ENCODE assay signal across 18 mouse cellular contexts in the genomic region with DNA sequence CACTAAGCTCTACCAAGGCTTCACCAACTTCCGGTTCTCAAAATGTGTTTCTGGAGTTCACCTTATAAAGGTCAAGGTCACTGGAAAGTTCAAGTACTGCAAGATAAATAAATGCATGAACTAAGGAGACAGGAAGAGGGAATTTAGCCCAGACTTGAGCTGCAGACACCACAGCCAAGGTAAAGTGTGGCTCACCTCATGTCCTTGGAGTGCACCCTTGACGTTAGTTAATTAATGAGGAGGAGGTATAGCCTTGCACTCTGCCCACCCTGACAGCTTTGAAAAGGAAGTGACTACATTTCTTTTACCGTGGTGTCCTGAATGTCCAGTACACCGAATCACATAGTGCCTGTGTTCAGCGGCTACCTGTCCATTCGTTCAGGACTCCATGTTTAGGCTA.
"Had no signal": no experiment of that assay in that cellular context is flagged by ENCODE, and none has a peak within 500 bp of the region (broad histone marks: within the 10 kb centered on the region; RNA-seq: fewer than 3 reads in every experiment).

No protein-coding gene starts in this region.

- ATAC-seq: midbrain, embryonic 13.5 days; midbrain, embryonic 16.5 days had no signal

- DNase-seq: lung, adult 18-20 months; lung, embryonic 14.5 days; lung, postnatal 10 days; lung, postnatal 4 days; retina, postnatal 1 day; right cerebral cortex, adult 18-20 months; right cerebral cortex, postnatal 25 days; right cerebral cortex, postnatal 4 days; spleen, adult 18-20 months; thymus, adult 18-20 months; thymus, postnatal 14 days; thymus, postnatal 36 days had no signal

- H3K9me3 ChIP-seq: midbrain, embryonic 10.5 days; midbrain, embryonic 13.5 days; neural tube, embryonic 13.5 days; neural tube, embryonic 15.5 days had no signal

- H3K36me3 ChIP-seq: midbrain, embryonic 10.5 days; midbrain, embryonic 13.5 days; neural tube, embryonic 13.5 days; neural tube, embryonic 15.5 days had no signal

- H3K27ac ChIP-seq: midbrain, embryonic 10.5 days; midbrain, embryonic 13.5 days; neural tube, embryonic 13.5 days; neural tube, embryonic 15.5 days had no signal

- H3K4me2 ChIP-seq: lung, embryonic 14.5 days; midbrain, embryonic 13.5 days; neural tube, embryonic 13.5 days; neural tube, embryonic 15.5 days had no signal

- H3K9ac ChIP-seq: lung, embryonic 14.5 days; midbrain, embryonic 13.5 days; neural tube, embryonic 13.5 days; neural tube, embryonic 15.5 days had no signal

- H3K4me3 ChIP-seq: midbrain, embryonic 10.5 days; midbrain, embryonic 13.5 days; myocyte; neural tube, embryonic 13.5 days; neural tube, embryonic 15.5 days had no signal

- H3K27me3 ChIP-seq: midbrain, embryonic 13.5 days; neural tube, embryonic 13.5 days; neural tube, embryonic 15.5 days had no signal
